Mouse (Mus musculus) forelimb bud, embryonic 11.5 days (tissue): ENCODE measurements around the gene Tctex1d4.

Experiments used
- DNase-seq: peaks from one replicate; pipeline ENCODE4 v3.0.0-alpha.2; 2012; ENCODE audit warnings: low read depth, low spot score

Tctex1d4 gene

DNA sequence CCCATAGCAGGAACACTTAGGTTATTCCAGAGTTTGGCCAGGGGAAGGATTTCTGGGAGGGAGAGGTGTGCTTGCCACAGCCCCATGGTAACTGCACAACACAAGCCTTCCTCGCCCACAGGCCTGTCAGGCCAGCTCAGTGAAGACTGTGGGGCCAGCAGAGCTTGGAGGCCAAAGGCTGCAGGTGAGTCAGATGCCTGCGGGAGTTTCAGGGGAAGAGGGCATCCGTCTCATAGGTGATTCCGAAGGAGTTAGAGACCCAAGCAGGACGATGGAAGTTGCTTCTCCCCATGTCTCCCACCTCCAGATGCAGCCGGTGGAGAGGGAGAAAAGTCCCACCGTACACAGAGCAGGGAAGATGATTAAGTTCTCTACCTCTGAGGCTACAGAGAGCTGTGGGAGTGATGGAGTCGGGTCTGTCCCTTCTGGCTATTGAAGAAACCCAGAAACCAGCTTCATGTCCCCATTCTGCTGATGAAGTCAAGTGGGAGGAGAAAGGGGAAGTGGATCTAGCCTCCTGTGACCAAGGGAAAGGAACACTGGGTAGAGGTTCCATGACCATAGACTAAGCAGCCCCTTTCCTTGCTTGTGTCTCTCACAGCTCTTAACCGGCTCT is at the start of gene Tctex1d4:
Gene Tctex1d4 (plus strand): TSS at position 120 of the 616 bp plus-strand sequence.
- DNase-seq: no peak

DNA sequence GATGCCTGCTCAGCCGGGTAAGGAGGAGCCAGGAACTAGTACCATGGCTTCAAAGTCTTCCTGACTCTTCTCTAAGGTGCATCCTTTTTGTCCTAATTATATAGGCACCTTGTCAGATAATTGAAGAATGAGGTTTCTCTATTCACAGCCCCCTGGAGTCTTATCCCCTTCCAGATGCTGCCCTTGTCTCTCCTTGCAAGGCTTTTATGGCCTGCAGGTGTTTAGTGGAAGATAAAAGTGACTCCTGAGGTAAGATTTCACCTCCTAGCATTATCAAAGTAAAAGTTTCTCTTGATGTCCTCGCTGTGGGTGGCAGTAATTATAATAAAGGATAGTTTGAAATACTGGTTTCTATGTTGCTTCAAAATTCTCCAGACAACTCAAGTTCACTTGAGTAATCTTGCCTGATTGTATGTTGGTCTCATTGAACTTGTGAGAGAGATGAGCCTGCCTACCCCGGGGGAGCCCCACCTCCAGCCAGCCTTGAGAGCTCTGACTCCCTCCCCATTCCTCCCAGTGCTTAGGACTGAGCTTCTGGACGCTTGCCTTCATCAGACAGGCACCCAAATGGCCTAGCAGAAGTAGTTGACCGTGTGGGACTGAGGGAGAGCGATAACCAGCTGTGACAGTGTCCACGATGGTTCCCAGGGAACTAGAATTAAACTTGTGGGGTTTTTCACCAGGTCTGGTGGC is 38.5 kb upstream of the Tctex1d4 start:
- DNase-seq: no peak

DNA sequence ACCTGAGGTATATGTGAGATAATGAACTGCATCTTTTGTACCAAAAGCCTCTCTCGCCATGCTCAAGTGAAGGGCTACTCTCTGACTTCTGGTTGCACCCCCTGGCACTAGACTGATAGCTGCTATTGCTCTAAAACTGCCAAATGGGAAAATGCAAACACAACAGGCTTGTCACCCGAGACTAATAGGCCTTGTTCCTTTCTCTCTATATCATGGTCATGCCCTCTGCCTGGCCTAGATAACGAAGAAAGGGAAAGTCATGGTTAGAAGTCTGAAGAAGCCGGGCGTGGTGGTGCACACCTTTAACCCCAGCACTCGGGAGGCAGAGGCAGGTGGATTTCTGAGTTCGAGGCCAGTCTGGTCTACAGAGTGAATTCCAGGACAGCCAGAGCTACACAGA is 36.0 kb upstream of the Tctex1d4 start:
- DNase-seq: no peak

DNA sequence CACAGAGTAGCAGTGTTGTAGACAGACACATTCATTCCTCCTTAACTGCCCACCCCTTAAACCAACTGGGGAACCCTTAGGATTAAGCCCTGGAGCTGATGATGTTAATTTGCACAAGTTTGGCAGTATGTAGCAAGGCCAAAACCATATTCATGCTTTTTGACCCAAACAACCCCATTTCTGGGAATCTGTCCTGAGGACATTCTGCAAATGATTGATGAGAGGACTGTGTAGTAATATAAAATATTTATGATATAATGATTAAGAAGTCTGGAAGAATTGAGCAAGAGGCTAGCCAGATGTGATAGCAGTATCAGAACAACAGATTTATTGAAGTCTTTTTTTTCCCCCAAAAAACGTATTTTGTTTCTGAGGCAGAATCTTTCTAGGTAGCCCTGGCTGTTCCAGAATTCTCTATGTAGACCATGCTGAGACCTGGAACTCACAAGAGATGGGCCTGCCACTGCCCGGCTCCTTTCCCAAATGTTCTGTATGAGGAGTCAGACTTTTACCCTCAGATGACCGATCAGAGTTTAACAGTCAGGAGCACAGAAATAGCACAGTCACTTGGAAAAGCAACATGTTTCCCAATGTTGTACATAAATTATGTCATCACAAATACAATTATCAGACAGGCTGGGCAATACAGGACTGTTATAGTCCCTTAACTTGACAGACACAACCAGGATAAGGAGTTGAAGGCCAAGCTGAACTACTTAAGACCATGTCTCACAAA is 31.8 kb upstream of the Tctex1d4 start:
- no peak for DNase-seq

DNA sequence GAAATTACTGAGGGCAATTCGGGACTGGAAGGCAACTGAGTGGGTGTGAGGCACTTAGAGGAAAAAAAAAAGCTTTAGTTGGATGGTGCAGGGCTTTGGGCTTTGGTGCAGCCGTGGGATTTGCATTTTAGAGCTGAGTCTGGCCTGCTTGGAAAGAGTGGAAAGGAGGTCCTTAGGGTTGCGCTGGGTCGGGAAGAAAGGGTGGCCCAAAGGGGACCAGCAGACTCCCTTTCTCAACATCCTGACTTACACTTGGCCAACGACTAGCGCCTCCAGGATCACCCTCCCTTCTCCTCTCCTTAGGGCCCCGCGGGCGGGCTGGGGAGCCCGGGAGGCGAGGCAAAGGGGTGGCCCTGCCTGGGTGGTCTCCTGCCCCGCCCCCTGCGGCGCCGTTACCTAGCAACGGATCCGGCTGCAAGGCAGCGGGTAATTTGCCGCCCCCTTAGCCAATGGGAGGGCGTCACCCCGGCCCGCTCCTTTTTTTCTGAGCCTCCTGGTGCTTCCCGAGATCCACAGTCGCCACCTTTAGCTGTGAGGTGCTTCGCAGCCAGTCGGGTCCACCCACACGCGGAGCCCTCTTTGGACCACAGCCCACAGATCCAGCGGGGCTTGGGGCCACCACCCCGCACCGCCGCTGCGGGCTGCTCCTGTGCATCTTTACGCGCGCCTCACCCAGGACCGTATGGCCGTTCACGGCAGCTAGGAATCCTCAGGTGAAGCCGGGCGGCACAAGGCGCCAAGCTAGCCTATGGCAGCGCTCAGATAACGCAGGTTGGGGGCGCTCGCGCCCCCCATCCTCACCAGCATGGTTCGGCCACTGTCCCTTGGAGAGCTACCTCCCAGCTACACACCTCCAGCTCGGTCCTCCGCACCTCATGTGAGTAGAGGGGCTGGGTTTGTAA is 30.8 kb upstream of the Tctex1d4 start, which contains the start of gene Ptch2:
Gene Ptch2 (plus strand): TSS at position 525 of the 902 bp plus-strand sequence.
- peak; percentile 86 for DNase-seq

DNA sequence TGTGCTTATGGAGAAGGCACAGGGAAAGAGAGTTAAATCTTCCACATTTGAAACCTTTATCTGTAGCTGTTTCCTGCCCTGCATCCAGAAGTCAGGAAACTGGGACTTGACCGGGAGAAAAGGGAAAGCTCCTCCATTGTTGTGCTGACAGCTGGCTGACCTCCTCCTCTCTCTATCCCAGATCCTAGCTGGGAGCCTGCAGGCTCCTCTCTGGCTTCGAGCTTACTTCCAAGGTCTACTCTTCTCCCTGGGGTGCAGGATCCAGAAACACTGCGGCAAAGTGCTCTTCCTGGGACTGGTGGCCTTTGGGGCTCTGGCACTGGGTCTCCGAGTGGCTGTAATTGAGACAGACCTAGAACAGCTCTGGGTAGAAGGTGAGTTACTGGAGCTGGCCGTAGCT is 29.9 kb upstream of the Tctex1d4 start:
- no peak for DNase-seq

DNA sequence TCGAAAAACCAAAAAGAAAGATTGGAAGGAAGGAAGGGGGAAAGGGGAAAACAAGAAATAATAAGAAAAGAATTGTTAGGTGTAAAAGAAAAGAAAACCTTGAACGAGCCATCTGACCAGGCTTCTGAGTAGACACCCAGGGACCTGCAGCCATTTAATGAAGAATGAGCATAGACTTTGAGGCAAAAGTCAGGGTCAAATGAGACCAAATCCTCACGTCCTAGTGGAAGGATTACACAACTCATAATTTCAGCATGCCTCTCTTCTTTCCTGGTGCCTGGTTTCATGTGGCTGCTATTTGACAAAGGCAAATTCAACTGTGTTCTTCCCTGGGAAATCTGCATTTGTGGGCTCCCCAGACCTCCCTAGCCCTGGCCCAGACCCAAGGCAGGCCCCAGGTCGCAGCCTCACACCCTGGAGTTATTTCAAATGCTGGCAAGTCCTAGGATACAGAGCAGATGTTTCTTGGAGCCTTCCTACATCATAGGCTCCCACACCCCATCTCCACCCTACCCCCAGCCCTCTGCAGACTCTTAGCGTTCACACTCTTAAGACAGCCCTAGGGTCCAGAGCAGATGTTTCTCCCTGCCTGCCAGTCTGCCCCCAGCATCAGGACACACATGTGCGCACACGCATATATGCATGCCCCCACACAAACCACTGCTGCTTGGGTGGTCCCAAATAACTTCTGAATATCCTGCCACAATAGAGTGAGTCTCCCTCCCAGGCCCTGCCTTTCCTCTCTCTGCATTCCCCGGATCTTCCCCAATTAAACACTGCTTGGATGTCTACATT is 28.4 kb upstream of the Tctex1d4 start:
- peak; percentile 26 for DNase-seq

DNA sequence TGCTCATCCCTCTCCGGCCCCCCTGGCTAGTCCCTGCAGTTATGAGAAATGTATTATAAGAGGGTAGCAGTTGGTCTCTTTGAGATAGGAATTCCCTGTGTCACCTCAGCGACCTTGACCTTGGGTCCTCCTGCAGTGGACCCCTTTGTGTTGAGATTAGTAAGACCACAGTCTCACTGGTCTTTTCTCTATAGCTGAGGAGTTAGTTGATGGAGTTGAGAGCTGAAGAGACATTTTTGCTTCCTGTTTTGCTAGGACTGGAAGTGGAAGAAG is 27.9 kb upstream of the Tctex1d4 start:
- no peak for DNase-seq

DNA sequence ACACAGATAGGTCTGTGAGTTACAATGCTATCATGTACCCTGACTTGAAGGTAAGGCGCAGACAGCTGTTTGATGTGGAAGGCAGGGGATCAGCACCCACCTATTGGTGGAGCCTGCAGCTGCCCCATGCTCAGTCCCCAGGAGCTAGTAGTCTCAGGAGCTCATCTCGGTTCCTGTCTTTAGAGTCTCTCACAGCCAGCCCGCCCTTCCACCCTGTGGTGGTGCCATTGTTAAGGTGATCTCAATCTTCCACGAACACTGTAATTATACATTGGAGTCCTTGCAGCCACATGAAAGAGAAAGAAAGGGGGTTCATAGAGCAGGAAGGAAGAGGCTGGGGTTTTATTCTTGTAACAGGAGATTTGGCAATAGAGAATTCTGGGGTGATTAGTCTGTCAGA is 26.6 kb upstream of the Tctex1d4 start:
- DNase-seq: no peak

DNA sequence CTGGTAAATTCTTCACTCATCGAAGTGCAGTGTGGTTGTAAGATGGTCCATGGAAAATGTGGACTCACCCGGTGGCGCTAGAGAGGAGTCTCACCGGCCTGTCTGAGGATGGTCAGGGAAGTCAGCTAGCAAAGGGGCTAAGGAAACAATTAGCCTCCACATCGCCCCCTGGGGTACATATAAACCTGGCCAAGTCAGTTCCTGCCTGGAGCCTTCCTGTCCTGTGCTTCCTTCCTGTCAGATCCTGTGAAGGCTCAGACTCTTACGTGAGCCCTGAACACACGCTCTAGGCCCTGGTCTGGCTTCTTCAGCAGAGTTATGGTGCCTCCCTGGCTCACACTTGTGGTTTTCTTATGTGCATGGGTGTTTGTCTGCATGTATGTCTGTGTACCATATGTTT is 25.4 kb upstream of the Tctex1d4 start:
- DNase-seq: peak; percentile 46

DNA sequence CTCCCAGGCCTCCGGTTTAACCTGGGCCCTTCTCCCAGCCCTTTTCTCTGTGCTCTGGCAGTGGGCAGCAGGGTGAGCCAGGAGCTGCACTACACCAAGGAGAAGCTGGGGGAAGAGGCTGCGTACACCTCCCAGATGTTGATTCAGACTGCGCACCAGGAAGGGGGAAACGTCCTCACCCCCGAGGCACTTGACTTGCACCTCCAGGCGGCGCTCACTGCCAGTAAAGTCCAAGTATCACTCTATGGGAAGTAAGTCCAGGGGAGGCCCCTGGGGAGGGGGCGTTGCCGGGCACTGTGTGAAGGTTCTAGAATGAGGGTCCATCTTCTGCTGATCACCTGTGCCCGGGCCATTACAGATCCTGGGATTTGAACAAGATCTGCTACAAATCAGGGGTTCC is 21.9 kb upstream of the Tctex1d4 start:
- no peak for DNase-seq

DNA sequence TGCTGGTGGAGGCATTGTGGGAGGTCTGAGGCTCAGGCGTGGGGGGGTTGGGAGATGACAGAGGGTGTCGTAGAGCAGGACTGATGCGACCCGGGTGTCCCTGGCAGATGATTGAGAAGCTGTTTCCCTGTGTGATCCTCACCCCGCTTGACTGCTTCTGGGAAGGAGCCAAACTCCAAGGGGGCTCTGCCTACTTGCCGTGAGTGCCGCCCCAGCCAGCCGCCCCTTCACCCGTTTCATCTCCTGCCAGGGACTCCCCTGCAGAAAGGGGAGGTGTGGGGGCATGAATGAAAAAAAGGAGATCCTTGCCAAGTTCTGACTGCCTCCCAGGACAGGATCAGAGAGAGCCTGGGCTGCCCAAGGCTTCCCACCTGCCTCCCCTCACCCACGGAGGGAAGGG is 21.5 kb upstream of the Tctex1d4 start:
- DNase-seq: no peak

DNA sequence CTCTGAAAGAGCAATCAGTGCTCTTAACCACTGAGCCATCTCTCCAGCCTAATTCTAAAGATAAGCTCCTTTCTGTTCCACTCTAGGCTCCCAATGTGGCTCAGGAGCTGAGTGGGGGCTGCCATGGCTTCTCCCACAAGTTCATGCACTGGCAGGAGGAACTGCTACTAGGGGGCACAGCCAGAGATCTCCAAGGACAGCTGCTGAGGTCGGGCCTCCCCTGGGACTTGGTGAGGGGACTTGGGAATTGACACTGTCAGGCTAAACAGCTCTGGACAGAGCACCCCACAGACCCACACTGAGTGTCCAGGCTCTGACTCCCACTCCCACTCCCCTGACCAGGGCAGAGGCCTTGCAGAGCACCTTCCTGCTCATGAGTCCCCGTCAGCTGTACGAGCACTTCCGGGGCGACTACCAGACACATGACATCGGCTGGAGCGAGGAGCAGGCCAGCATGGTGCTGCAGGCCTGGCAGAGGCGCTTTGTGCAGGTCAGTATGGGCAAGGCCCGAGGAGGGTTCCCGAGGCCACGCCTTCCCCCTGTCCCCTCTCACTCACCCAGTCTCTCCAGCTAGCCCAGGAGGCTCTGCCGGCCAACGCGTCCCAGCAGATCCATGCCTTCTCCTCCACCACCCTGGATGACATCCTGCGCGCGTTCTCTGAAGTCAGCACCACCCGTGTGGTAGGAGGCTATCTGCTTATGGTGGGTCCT is 18.6 kb upstream of the Tctex1d4 start:
- no peak for DNase-seq

DNA sequence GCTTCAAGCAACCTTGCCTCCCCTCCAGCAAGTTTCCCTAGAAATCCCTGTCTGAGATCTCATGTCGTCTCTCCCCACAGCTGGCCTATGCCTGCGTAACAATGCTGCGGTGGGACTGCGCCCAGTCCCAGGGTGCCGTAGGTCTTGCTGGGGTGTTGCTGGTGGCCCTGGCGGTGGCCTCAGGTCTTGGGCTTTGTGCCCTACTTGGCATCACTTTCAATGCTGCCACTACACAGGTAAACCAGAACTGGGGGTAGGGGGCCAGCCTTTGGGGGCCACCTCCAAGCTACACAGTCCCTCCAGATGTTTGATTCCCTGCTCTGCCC is 18.1 kb upstream of the Tctex1d4 start:
- no peak for DNase-seq

DNA sequence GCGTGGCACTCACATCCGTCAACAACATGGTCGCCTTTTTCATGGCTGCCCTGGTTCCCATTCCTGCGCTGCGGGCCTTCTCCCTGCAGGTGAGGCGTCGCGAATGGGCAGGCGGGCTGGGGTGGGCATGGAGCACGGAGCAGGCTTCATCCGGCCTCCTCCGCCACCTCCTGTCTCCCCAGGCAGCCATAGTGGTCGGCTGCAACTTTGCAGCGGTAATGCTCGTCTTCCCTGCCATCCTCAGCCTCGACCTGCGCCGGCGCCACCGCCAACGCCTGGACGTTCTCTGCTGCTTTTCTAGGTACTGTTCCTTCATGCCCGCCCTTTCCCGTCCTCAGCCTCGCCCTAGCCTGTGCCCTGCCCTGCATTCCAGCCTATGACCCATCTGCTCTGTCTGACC is 17.3 kb upstream of the Tctex1d4 start:
- no peak for DNase-seq

DNA sequence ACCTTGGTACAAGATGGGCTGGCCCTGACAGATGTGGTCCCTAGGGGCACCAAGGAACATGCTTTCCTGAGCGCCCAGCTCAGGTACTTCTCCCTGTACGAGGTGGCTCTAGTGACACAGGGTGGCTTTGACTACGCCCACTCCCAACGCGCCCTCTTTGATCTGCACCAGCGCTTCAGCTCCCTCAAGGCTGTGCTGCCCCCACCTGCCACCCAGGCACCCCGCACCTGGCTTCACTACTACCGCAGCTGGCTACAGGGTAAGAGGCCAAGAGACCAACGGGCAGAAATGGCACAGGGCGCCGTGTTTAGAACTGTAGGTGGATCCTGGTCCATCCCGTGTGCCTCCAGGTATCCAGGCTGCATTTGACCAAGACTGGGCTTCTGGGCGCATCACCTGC is 16.3 kb upstream of the Tctex1d4 start:
- DNase-seq: no peak

DNA sequence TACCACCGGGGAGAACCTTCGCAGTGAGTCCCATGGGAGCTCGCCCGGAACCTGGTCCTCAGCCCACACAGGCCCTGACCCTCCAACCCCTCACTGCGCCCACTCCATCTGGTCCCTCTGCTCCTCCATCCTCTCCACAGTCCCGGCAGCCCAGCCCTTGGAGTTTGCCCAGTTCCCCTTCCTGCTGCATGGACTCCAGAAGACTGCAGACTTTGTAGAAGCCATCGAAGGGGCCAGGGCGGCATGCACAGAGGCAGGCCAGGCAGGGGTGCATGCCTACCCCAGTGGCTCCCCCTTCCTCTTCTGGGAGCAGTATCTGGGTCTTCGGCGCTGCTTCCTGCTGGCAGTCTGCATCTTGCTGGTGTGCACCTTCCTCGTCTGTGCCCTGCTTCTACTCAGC is 15.6 kb upstream of the Tctex1d4 start:
- DNase-seq: no peak

DNA sequence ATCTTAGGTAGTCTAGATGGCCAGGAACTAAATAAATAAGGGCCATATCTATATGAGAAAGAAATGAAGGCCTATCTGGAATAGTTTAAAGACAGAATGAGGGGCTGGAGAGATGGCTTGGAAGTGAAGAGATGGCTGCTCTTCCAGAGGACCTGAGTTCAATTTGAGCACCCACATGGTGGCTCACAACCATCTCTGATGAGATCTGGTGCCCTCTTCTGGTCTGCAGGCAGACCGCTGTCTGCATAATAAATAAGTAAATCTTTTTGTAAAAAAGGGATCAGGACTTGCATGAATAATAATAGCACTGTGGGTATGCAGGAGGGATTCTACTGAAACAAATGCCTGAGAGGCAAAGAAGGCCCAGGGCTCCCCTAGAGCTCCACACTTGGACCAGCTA is 13.4 kb upstream of the Tctex1d4 start:
- no peak for DNase-seq

DNA sequence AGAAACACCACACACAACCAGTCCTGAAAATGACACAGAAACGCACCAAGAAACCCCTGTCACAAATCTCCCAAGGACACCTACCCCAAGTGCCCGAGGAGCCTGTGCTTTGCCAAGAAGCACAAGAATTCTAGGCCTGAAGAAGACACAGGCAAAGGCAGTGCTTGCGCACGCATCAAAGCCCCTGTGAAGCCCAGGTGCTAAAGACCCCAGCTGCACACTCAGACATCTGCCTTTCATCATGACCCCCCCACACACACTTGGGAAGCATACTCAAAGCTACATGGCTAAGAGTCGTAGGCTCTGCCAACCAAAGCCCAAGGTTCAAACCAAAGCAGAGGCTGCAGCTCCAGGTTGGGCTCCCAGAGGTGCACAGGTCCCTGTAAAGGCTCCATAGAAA is 11.0 kb upstream of the Tctex1d4 start:
- no peak for DNase-seq

DNA sequence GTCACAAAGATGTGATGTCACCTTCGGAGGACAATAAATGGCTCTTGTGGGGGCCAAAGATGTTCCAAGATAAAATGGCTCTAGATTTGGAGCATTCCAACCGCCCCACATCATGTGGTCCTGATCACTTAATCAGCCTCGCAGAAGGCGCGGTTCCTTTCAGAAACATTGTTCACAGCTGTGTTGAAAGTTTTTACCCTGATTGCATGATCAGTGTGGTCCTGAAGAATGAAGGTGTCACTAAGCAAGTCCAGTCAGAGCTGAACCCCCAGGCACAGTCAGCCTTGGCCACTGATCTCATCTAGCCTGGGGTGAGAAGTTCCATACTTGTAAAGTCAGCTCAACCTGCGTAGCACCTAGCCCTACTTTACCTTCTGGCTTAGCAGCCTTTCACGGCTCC is 8.7 kb upstream of the Tctex1d4 start:
- no peak for DNase-seq

DNA sequence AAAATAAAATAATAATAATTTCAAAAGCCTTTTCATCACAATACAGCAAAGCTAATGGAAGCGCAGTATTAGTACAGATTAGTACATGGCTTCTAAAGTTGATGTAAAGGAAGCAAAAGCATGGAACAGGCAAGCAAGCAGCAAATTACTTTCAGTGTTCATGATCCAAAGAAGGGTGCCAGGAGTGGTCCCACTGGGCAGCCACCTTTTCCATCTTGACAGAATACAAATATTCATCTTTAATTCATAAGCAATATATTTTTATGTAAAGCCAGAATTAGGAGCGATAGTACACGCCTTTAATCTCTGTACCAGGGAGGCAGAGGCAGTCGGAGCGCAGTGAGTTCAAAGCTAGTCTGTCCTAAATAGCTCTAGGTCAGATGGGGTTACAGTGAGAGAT is 7.0 kb upstream of the Tctex1d4 start:
- DNase-seq: no peak
